Mouse (Mus musculus): ENCODE data around the gene Gm11567. TPM values are rescaled to one million over a fixed set of nuclear protein-coding genes. Genes with fewer than 3 reads are reported as not detected.

The Gm11567 gene
- polyA plus RNA-seq, 1 experiment = not detected

- Histone ChIP-seq H3K36me3 (ENCODE audit: control insufficient read depth, insufficient read depth, low read length) (no peaks in the 10 kb centered on the region), H3K4me1 (ENCODE audit: control insufficient read depth, insufficient read depth, low read length) (no peaks in the 10 kb centered on the region), H3K4me3 (ENCODE audit: control insufficient read depth, low read depth, low read length) (no peak within 1 kb of the TSS), H3K27ac (ENCODE audit: control insufficient read depth, insufficient read depth, low read depth, low read length) (no peak within 1 kb of the TSS), H3K27me3 (ENCODE audit: control insufficient read depth, insufficient read depth, low read length) (no peaks in the 10 kb centered on the region)
- TF ChIP-seq POLR2A (IDR thresholded peaks at IDR 0.05; ENCODE audit: control insufficient read depth, low read depth, low read length) (no peak), CTCF (IDR thresholded peaks at IDR 0.05; ENCODE audit: control insufficient read depth, insufficient read depth, insufficient replicate concordance, low read depth, low read length) (no peak)
Measured at GRCm38 (mm10) chr11:99907620-99908019, 28.6 kb downstream of the Gm11567 start, which contains the start of gene Krtap31-1. Gene Krtap31-1, plus strand, starts transcription at chr11:99907920.

DNA sequence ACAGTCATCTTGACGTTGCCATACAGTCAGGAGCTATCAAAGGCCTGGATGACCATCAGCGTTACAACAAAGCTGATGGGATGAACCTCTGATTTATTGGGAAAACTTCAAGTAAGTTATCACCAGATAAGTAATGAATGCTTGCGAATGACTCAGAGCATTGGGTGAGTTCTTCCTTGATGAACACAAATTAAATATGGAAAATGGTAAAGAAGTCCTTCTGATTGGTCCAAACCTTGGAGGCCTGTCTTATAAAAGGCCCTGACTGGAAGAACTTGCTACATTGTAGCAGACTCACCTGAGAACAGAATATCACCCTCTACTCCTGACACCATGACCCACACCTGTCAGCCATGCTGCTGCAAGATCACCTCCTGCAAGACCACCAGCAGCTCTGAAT, 35.5 kb downstream of the Gm11567 start, which contains the start of gene Gm11565:
TSS of gene Gm11565 (plus strand) at position 301 of the 400 bp plus-strand sequence.
- Histone ChIP-seq H3K27me3 (ENCODE audit: control insufficient read depth, insufficient read depth, low read length) (no peaks in the 10 kb centered on the region), H3K4me3 (ENCODE audit: control insufficient read depth, low read depth, low read length) (peak within 1 kb of the TSS; percentile 30), H3K36me3 (ENCODE audit: control insufficient read depth, insufficient read depth, low read length) (no peaks in the 10 kb centered on the region), H3K4me1 (ENCODE audit: control insufficient read depth, insufficient read depth, low read length) (peaks cover 2% of the 10 kb centered on the region; the same call in 1 of the 2 replicates), H3K27ac (ENCODE audit: control insufficient read depth, insufficient read depth, low read depth, low read length) (no peak within 1 kb of the TSS)
- no peak for TF ChIP-seq POLR2A (IDR thresholded peaks at IDR 0.05; ENCODE audit: control insufficient read depth, low read depth, low read length)
- TF ChIP-seq CTCF (IDR thresholded peaks at IDR 0.05; ENCODE audit: control insufficient read depth, insufficient read depth, insufficient replicate concordance, low read depth, low read length) = no peak

Other genes starting within 250 kb of the Gm11567 start
- gene Krtap4-2, start 244.1 kb upstream of the Gm11567 start, polyA plus RNA-seq (2012; rRNA removed) = not detected in 2 replicates
- gene Krtap4-7, start 235.1 kb upstream of the Gm11567 start, polyA plus RNA-seq (2012; rRNA removed) = not detected in 2 replicates
- gene Gm11555, start 229.0 kb upstream of the Gm11567 start, polyA plus RNA-seq (2012; rRNA removed) = not detected in 2 replicates
- gene Gm11563, start 220.2 kb upstream of the Gm11567 start, polyA plus RNA-seq (2012; rRNA removed) = not detected in 2 replicates
- gene Krtap4-6, start 213.2 kb upstream of the Gm11567 start, polyA plus RNA-seq (2012; rRNA removed) = 0.15 TPM in 1 of 2 replicates, not detected in the other
- gene Gm14190, start 188.4 kb upstream of the Gm11567 start, polyA plus RNA-seq (2012; rRNA removed) = not detected in 2 replicates
- gene Gm14180, start 144.9 kb upstream of the Gm11567 start, polyA plus RNA-seq (2012; rRNA removed) = not detected in 2 replicates
- gene Gm11595, start 106.3 kb upstream of the Gm11567 start, polyA plus RNA-seq (2012; rRNA removed) = not detected in 2 replicates
- not detected in 2 replicates for gene Krtap4-8, start 98.5 kb upstream of the Gm11567 start, polyA plus RNA-seq (2012; rRNA removed)
- not detected in 2 replicates for gene Krtap4-9, start 94.0 kb upstream of the Gm11567 start, polyA plus RNA-seq (2012; rRNA removed)
- not detected in 2 replicates for gene Gm11596, start 85.7 kb upstream of the Gm11567 start, polyA plus RNA-seq (2012; rRNA removed)
- not detected in 2 replicates for gene Gm11569, start 80.3 kb upstream of the Gm11567 start, polyA plus RNA-seq (2012; rRNA removed)
- gene Gm11554, start 74.7 kb upstream of the Gm11567 start, polyA plus RNA-seq (2012; rRNA removed) = not detected in 2 replicates
- 0.14 and 0.28 TPM in 2 replicates for gene Krtap4-13, start 69.3 kb upstream of the Gm11567 start, polyA plus RNA-seq (2012; rRNA removed)
- gene Gm11564, start 63.5 kb upstream of the Gm11567 start, polyA plus RNA-seq (2012; rRNA removed) = 0.22 and 0.34 TPM in 2 replicates
- not detected in 2 replicates for gene 2300003K06Rik, start 41.1 kb upstream of the Gm11567 start, polyA plus RNA-seq (2012; rRNA removed)
- not detected in 2 replicates for gene Krtap4-16, start 27.6 kb upstream of the Gm11567 start, polyA plus RNA-seq (2012; rRNA removed)
- not detected in 2 replicates for gene Gm11568, start 21.3 kb upstream of the Gm11567 start, polyA plus RNA-seq (2012; rRNA removed)
- gene Gm11559, start 14.7 kb upstream of the Gm11567 start, polyA plus RNA-seq (2012; rRNA removed) = not detected in 2 replicates
- not detected in 2 replicates for gene Krtap9-1, start 5.8 kb upstream of the Gm11567 start, polyA plus RNA-seq (2012; rRNA removed)
- gene Krtap31-1, start 28.7 kb downstream of the Gm11567 start, polyA plus RNA-seq (2012; rRNA removed) = not detected in 2 replicates
- gene Gm11565, start 35.6 kb downstream of the Gm11567 start, polyA plus RNA-seq (2012; rRNA removed) = 3.6 and 3.9 TPM in 2 replicates
- not detected in 2 replicates for gene Krtap31-2, start 57.1 kb downstream of the Gm11567 start, polyA plus RNA-seq (2012; rRNA removed)
- gene Krtap9-5, start 69.3 kb downstream of the Gm11567 start, polyA plus RNA-seq (2012; rRNA removed) = not detected in 2 replicates
- 0.24 TPM in 1 of 2 replicates, not detected in the other for gene Krtap29-1, start 99.9 kb downstream of the Gm11567 start, polyA plus RNA-seq (2012; rRNA removed)
- gene Krtap16-1, start 107.4 kb downstream of the Gm11567 start, polyA plus RNA-seq (2012; rRNA removed) = 0.06 and 0.12 TPM in 2 replicates
- 1.8 and 2.0 TPM in 2 replicates for gene Krtap17-1, start 114.8 kb downstream of the Gm11567 start, polyA plus RNA-seq (2012; rRNA removed)
- gene Krt33a, start 137.0 kb downstream of the Gm11567 start, polyA plus RNA-seq (2012; rRNA removed) = not detected in 2 replicates
- gene Krt33b, start 150.7 kb downstream of the Gm11567 start, polyA plus RNA-seq (2012; rRNA removed) = not detected in 2 replicates
- gene Krt34, start 162.4 kb downstream of the Gm11567 start, polyA plus RNA-seq (2012; rRNA removed) = not detected in 2 replicates
- gene Krt31, start 171.4 kb downstream of the Gm11567 start, polyA plus RNA-seq (2012; rRNA removed) = 0.12 and 0.18 TPM in 2 replicates
- gene Krt32, start 209.0 kb downstream of the Gm11567 start, polyA plus RNA-seq (2012; rRNA removed) = 1.2 TPM in 1 of 2 replicates, not detected in the other
- 0.17 TPM in 1 of 2 replicates, not detected in the other for gene Krt35, start 217.1 kb downstream of the Gm11567 start, polyA plus RNA-seq (2012; rRNA removed)
- gene Krt36, start 226.4 kb downstream of the Gm11567 start, polyA plus RNA-seq (2012; rRNA removed) = not detected in 2 replicates
- not detected in 2 replicates for gene Krt13, start 242.4 kb downstream of the Gm11567 start, polyA plus RNA-seq (2012; rRNA removed)